Mouse (Mus musculus): ENCODE measurements around the gene Ankrd24. TPM values are rescaled to one million over a fixed set of nuclear protein-coding genes. Genes with fewer than 3 reads are reported as not detected.

Ankrd24 gene
- polyA plus RNA-seq, 1 experiment from 2014 or later = 4.4 TPM

DNA sequence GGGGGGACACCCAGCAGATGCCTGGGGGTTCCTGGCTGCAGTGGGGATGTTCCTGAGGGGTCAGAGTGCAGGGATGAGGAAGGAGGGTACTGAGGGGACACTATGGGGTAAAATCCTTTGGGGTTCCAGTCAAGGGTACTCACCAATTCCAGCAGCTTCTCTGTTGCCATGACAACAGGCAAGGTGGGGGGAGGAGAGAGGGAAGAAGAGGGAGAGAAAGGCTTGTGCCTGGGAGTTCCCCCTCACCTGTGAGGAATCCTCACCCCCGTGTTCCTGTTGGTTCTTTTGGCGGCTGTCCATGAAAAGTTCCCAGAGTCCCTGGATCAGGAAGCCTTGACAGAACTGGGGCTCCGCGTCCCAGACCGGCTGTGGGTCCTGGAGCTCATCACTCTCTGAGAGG, 32.7 kb upstream of the Ankrd24 start:
- no peak overlapping the region for H3K4me3 ChIP-seq (ENCODE audit: low read depth, low read length)
- no peak overlapping the region for H3K27ac ChIP-seq (ENCODE audit: low read depth, low read length)
- ATAC-seq (ENCODE audit: low FRiP score) = no peak
- H3K36me3 ChIP-seq (ENCODE audit: control insufficient read depth, insufficient read depth, low read length) = no peaks in the 10 kb centered on the region
- DNase-seq (ENCODE audit: low spot score) = no peak
- WGBS = 38% methylated on average over 5 of the region's 5 CpGs
- peaks cover 52% of the 10 kb centered on the region for H3K27me3 ChIP-seq (ENCODE audit: control insufficient read depth, insufficient read depth, low read length)
- no peak overlapping the region for H3K9ac ChIP-seq (ENCODE audit: low read depth, low read length)
- H3K9me3 ChIP-seq (ENCODE audit: control insufficient read depth, low read length) = no peaks in the 10 kb centered on the region
- peaks cover 15% of the 10 kb centered on the region for H3K4me1 ChIP-seq (replicated peaks; ENCODE audit: control insufficient read depth, insufficient read depth, low read length)
- no peak overlapping the region for H3K4me2 ChIP-seq (replicated peaks; ENCODE audit: low read depth, low read length)

DNA sequence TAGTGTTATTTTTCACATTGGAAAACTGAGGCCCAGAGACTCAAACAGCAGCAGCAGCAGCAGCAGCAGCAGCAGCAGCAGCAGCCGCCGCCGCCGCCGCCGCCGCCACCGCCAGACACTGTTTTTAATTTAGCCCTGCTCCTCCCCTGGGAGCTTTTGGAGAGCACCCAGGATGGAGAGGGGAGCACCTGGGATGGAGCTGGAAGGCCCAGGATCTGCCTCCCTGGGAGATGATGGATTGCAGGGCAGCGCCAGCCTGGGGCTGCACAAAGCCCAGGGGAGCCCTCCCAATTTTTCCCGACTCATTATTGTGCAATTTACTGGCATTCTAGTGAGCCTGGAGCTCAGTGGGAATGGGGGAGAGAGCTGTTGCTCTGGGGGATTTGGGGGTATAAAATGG, 31.7 kb upstream of the Ankrd24 start:
- DNase-seq (ENCODE audit: low spot score) = peak; percentile 69
- peak overlapping the region; percentile 33 for H3K27ac ChIP-seq (ENCODE audit: low read depth, low read length)

DNA sequence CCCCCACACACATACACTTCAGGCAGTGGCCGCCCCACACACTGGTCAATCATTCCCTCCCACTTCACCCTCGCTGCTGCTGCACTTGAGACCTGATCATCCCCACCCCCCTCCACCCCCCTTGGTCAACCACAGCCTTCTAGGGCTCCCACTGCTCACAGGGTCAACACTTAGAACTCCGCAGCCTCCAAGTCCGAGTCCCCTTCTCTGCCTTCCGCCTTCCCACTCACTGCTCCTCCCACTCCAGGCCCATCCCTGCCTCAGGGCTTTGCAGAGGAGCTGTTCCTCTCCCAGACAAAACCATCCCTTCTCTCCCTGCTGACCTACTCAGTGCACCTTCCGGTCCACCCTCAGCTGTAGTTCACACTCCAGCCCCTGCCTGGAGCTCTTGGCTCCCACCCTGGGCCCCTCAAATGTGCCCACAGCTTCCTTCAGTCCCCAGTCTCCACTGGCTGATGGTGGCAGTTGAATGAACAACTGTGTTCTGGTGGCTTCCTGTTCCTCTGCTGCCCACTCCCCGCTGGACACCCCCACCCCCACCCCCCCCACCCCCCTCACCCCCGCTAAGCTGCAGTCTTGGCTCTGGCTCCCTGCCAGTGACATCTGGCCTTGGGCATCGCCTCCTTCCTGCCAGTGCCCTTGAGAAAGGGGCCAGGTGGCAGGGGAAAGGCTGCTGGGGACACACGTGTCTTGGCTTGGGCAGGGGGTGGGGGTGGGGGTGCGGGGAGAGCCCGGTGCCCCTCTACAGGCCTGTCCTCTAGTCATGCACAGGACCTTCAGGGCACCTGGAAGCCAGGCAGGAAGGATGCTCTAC, 31.0 kb upstream of the Ankrd24 start:
- WGBS = 12% methylated on average over 9 of the region's 12 CpGs
- Histone ChIP-seq H3K27me3 (ENCODE audit: control insufficient read depth, insufficient read depth, low read length) (peaks cover 55% of the 10 kb centered on the region), H3K27ac (ENCODE audit: low read depth, low read length) (peak overlapping the region; percentile 33), H3K36me3 (ENCODE audit: control insufficient read depth, insufficient read depth, low read length) (no peaks in the 10 kb centered on the region), H3K9me3 (ENCODE audit: control insufficient read depth, low read length) (no peaks in the 10 kb centered on the region), H3K4me1 (replicated peaks; ENCODE audit: control insufficient read depth, insufficient read depth, low read length) (peaks cover 17% of the 10 kb centered on the region), H3K4me3 (ENCODE audit: low read depth, low read length) (no peak overlapping the region), H3K9ac (ENCODE audit: low read depth, low read length) (no peak overlapping the region), H3K4me2 (replicated peaks; ENCODE audit: low read depth, low read length) (no peak overlapping the region)
- peak; percentile 30 for ATAC-seq (ENCODE audit: low FRiP score)
- no peak for DNase-seq (ENCODE audit: low spot score)

More for the DNA sequence above, 31.7 kb upstream of the Ankrd24 start:
- peaks cover 54% of the 10 kb centered on the region for H3K27me3 ChIP-seq (ENCODE audit: control insufficient read depth, insufficient read depth, low read length)
- peak; percentile 10 for ATAC-seq (ENCODE audit: low FRiP score)
- H3K36me3 ChIP-seq (ENCODE audit: control insufficient read depth, insufficient read depth, low read length) = no peaks in the 10 kb centered on the region
- no peaks in the 10 kb centered on the region for H3K9me3 ChIP-seq (ENCODE audit: control insufficient read depth, low read length)
- H3K4me1 ChIP-seq (replicated peaks; ENCODE audit: control insufficient read depth, insufficient read depth, low read length) = peaks cover 17% of the 10 kb centered on the region
- no peak overlapping the region for H3K4me3 ChIP-seq (ENCODE audit: low read depth, low read length)
- no peak overlapping the region for H3K9ac ChIP-seq (ENCODE audit: low read depth, low read length)
- 4% methylated on average over 10 of the region's 10 CpGs for WGBS
- no peak overlapping the region for H3K4me2 ChIP-seq (replicated peaks; ENCODE audit: low read depth, low read length)

DNA sequence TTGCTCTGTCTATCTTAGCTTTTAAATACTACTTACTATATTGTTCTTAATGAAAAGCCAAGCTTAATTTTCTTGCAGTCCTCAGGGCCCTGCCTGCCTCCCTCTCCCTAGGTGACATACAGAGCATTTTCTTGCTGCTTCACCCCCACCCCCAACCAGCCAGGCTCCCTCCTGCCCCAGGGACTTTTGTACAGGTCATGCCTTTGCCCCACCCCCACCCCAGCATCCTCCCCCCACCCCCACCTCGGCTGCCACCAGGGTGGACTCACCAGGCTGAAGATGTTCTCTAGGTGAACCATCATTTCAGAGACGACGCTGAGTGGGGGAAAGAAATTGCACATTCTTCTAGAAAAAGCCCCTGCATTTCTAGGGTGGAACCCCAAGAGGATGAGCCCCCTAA, 30.0 kb upstream of the Ankrd24 start:
- Histone ChIP-seq H3K27me3 (ENCODE audit: control insufficient read depth, insufficient read depth, low read length) (peaks cover 51% of the 10 kb centered on the region), H3K9me3 (ENCODE audit: control insufficient read depth, low read length) (no peaks in the 10 kb centered on the region)
- 29% methylated on average over 3 of the region's 3 CpGs for WGBS

DNA sequence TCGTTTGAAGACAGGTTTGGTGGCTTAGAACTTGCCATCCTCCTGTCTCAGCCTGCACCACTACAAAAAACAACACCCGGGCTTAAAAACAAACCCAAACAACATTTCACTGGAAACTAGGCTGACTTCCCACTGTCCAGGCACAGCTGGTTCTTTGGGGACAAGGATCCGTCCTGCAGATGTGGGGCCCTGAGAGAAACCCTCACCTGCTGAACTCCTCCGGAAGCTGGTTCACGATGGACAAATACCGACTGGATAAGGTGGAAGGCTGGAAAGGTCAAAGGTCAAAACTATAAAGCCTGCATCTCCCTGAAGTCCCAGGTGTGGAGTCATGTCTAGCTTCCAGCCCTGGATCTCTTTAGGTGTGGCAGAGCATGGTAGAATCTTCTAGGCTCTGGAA, 29.5 kb upstream of the Ankrd24 start:
- peaks cover 47% of the 10 kb centered on the region for H3K27me3 ChIP-seq (ENCODE audit: control insufficient read depth, insufficient read depth, low read length)
- DNase-seq (ENCODE audit: low spot score) (no peak), ATAC-seq (ENCODE audit: low FRiP score) (no peak)
- H3K4me3 ChIP-seq (ENCODE audit: low read depth, low read length) = no peak overlapping the region
- H3K36me3 ChIP-seq (ENCODE audit: control insufficient read depth, insufficient read depth, low read length) = no peaks in the 10 kb centered on the region
- H3K4me1 ChIP-seq (replicated peaks; ENCODE audit: control insufficient read depth, insufficient read depth, low read length) = peaks cover 17% of the 10 kb centered on the region
- H3K9me3 ChIP-seq (ENCODE audit: control insufficient read depth, low read length) = no peaks in the 10 kb centered on the region
- H3K9ac ChIP-seq (ENCODE audit: low read depth, low read length) = no peak overlapping the region
- 58% methylated on average over 6 of the region's 6 CpGs for WGBS
- no peak overlapping the region for H3K4me2 ChIP-seq (replicated peaks; ENCODE audit: low read depth, low read length)
- H3K27ac ChIP-seq (ENCODE audit: low read depth, low read length) = no peak overlapping the region

More for the DNA sequence above, 30.0 kb upstream of the Ankrd24 start:
- DNase-seq (ENCODE audit: low spot score) = no peak
- ATAC-seq (ENCODE audit: low FRiP score) = no peak
- no peak overlapping the region for H3K27ac ChIP-seq (ENCODE audit: low read depth, low read length)
- no peak overlapping the region for H3K4me3 ChIP-seq (ENCODE audit: low read depth, low read length)
- peaks cover 17% of the 10 kb centered on the region for H3K4me1 ChIP-seq (replicated peaks; ENCODE audit: control insufficient read depth, insufficient read depth, low read length)
- no peak overlapping the region for H3K9ac ChIP-seq (ENCODE audit: low read depth, low read length)
- no peaks in the 10 kb centered on the region for H3K36me3 ChIP-seq (ENCODE audit: control insufficient read depth, insufficient read depth, low read length)
- no peak overlapping the region for H3K4me2 ChIP-seq (replicated peaks; ENCODE audit: low read depth, low read length)

DNA sequence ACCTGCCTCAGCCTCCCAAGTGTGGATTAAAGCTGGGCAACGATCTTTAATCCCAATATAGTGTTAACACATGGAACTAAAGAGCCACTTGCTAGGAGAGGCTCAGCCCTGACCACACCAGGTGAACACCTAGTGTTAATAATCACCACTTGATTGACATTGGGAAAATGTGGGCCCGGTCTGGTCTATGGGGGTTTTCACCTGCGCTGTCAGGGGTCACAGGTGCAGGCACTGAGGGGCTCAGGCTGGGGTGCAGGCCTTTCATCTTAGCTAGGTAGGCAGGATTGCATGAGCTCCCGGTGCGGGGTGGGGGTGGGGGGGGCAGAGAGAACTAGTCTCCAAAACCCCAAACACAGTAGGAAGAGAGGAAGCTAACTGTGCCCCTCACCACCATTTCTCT, 28.7 kb upstream of the Ankrd24 start:
- Histone ChIP-seq H3K9me3 (ENCODE audit: control insufficient read depth, low read length) (no peaks in the 10 kb centered on the region), H3K27me3 (ENCODE audit: control insufficient read depth, insufficient read depth, low read length) (peaks cover 41% of the 10 kb centered on the region), H3K4me2 (replicated peaks; ENCODE audit: low read depth, low read length) (no peak overlapping the region), H3K9ac (ENCODE audit: low read depth, low read length) (no peak overlapping the region), H3K36me3 (ENCODE audit: control insufficient read depth, insufficient read depth, low read length) (no peaks in the 10 kb centered on the region), H3K27ac (ENCODE audit: low read depth, low read length) (no peak overlapping the region), H3K4me3 (ENCODE audit: low read depth, low read length) (no peak overlapping the region), H3K4me1 (replicated peaks; ENCODE audit: control insufficient read depth, insufficient read depth, low read length) (peaks cover 17% of the 10 kb centered on the region)
- DNase-seq (ENCODE audit: low spot score) (no peak), ATAC-seq (ENCODE audit: low FRiP score) (no peak)
- 65% methylated on average over 5 of the region's 5 CpGs for WGBS

DNA sequence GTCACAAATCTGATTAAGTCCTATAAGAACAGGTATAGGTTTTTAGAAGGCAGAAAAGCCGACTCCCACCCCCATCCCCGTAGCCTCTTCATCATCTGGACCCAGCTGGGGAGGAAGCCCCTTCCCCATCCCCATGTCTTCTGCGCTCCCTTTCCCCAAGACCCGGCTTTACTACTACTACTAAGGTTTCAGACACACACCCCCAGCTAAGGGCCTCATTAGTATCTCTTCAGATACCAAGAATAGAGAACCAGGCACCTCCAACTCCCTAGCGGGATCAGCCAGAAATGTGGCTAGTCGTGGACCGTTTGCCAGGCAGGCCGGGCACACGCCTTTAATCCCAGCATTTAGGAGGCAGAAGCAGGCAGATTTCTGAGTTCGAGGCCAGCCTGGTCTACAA, 28.2 kb upstream of the Ankrd24 start:
- H3K4me3 ChIP-seq (ENCODE audit: low read depth, low read length) = no peak overlapping the region
- no peak overlapping the region for H3K9ac ChIP-seq (ENCODE audit: low read depth, low read length)
- no peaks in the 10 kb centered on the region for H3K36me3 ChIP-seq (ENCODE audit: control insufficient read depth, insufficient read depth, low read length)
- WGBS = 53% methylated on average over 10 of the region's 10 CpGs
- H3K4me1 ChIP-seq (replicated peaks; ENCODE audit: control insufficient read depth, insufficient read depth, low read length) = peaks cover 17% of the 10 kb centered on the region
- H3K4me2 ChIP-seq (replicated peaks; ENCODE audit: low read depth, low read length) = no peak overlapping the region
- no peaks in the 10 kb centered on the region for H3K9me3 ChIP-seq (ENCODE audit: control insufficient read depth, low read length)
- no peak overlapping the region for H3K27ac ChIP-seq (ENCODE audit: low read depth, low read length)
- no peak for DNase-seq (ENCODE audit: low spot score)
- peaks cover 41% of the 10 kb centered on the region for H3K27me3 ChIP-seq (ENCODE audit: control insufficient read depth, insufficient read depth, low read length)
- no peak for ATAC-seq (ENCODE audit: low FRiP score)

DNA sequence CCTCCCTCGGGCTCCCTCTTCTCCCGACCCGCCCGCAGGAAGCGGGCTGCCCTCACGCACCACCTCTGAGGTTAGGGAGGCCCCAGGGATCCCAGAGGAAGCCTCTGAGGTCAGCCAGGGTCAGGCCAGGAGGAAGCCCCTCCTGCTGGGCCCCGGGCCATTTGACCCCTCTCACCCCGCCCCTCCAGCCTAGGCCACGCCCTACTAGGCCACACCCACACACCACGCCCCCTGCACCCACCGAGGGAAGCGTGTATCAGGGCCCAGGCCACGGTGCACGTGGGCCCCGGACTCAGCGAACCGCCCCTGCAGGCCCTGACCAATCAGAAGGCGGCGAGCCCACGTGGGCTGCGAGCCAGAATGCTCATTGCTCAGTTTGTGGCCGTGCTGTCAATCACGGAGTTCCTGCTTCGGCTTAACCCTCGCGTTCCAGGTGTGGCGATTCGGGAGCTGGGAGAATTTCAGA, 27.6 kb upstream of the Ankrd24 start, which contains the start of gene Tle6:
Gene Tle6, minus strand, starts transcription at position 336 of the 466 bp plus-strand sequence.
- H3K27me3 ChIP-seq (ENCODE audit: control insufficient read depth, insufficient read depth, low read length) = peaks cover 34% of the 10 kb centered on the region

More for the DNA sequence above, 27.6 kb upstream of the Ankrd24 start, which contains the start of gene Tle6:
- Histone ChIP-seq H3K4me2 (replicated peaks; ENCODE audit: low read depth, low read length) (peak within 1 kb of the TSS; percentile 9; the same call in 1 of the 2 replicates), H3K4me3 (ENCODE audit: low read depth, low read length) (no peak within 1 kb of the TSS), H3K9me3 (ENCODE audit: control insufficient read depth, low read length) (no peaks in the 10 kb centered on the region), H3K27ac (ENCODE audit: low read depth, low read length) (no peak within 1 kb of the TSS), H3K36me3 (ENCODE audit: control insufficient read depth, insufficient read depth, low read length) (no peaks in the 10 kb centered on the region), H3K9ac (ENCODE audit: low read depth, low read length) (no peak within 1 kb of the TSS), H3K4me1 (replicated peaks; ENCODE audit: control insufficient read depth, insufficient read depth, low read length) (peaks cover 16% of the 10 kb centered on the region)
- under 1% methylated on average over 28 of the region's 28 CpGs for WGBS
- DNase-seq (ENCODE audit: low spot score) (peak; percentile 99), ATAC-seq (ENCODE audit: low FRiP score) (peak; percentile 84)

All from hindbrain, embryonic 11.5 days (tissue).